ENCODE assay signal across 23 mouse cellular contexts in the genomic region with DNA sequence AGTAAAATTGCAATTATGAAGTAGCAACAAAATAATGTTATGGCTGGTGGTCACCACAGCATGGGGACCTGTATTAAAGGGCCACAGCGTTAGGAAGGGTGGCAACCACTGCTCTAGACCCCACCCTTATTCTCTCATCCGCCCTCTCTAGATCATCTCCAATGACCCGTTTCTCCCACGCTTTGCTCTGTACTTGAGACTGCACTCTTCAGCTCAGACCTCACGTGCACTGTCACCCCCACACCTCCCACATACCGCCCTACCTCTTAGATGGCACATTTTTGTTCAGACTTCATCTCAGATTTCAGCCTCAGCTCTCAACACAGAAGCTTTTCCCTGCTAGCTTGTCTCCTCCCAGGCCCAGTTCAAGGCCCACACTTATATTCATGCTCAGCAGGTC.
"Had no signal": no experiment of that assay in that cellular context is flagged by ENCODE, and none has a peak within 500 bp of the region (broad histone marks: within the 10 kb centered on the region; RNA-seq: fewer than 3 reads in every experiment).

No protein-coding gene starts in this region.

- H3K9me3 ChIP-seq: forebrain, embryonic 15.5 days; heart, embryonic 13.5 days; heart, embryonic 15.5 days; hindbrain, embryonic 13.5 days; hindbrain, embryonic 15.5 days; limb, embryonic 13.5 days; limb, embryonic 15.5 days; liver, embryonic 12.5 days had no signal

- H3K9ac ChIP-seq: forebrain, embryonic 15.5 days; forebrain, postnatal 0 days; heart, embryonic 13.5 days; heart, embryonic 15.5 days; hindbrain, embryonic 13.5 days; hindbrain, embryonic 15.5 days; limb, embryonic 13.5 days; limb, embryonic 15.5 days; liver, embryonic 12.5 days; liver, embryonic 14.5 days had no signal

- H3K27me3 ChIP-seq: forebrain, embryonic 15.5 days; heart, embryonic 13.5 days; heart, embryonic 15.5 days; hindbrain, embryonic 13.5 days; hindbrain, embryonic 15.5 days; limb, embryonic 13.5 days; limb, embryonic 15.5 days; liver, embryonic 12.5 days had no signal

- DNase-seq: forebrain, postnatal 0 days; gastrocnemius, postnatal 14 days; gastrocnemius, postnatal 36 days; heart, adult 11 months; heart, adult 2 months; heart, postnatal 14 days; heart, postnatal 36 days; layer of hippocampus, adult 9-11 months; layer of hippocampus, postnatal 36 days; left cerebral cortex, postnatal 4 days; lung, adult 18-20 months had no signal

- H3K4me3 ChIP-seq: forebrain, embryonic 15.5 days; heart, adult 2 months; heart, embryonic 13.5 days; heart, embryonic 15.5 days; hindbrain, embryonic 13.5 days; hindbrain, embryonic 15.5 days; limb, embryonic 13.5 days; limb, embryonic 15.5 days; liver, embryonic 12.5 days had no signal

- ATAC-seq: forebrain, embryonic 15.5 days; forebrain, postnatal 0 days; hindbrain, postnatal 0 days; intestine, embryonic 16.5 days; liver, embryonic 12.5 days had no signal

- H3K4me1 ChIP-seq: hindbrain, embryonic 15.5 days; liver, embryonic 12.5 days had no signal

- H3K27ac ChIP-seq: forebrain, embryonic 15.5 days; heart, adult 2 months; heart, embryonic 13.5 days; heart, embryonic 15.5 days; hindbrain, embryonic 13.5 days; hindbrain, embryonic 15.5 days; hindbrain, postnatal 0 days; limb, embryonic 13.5 days; limb, embryonic 15.5 days; liver, embryonic 12.5 days; liver, embryonic 14.5 days had no signal

- H3K36me3 ChIP-seq: forebrain, embryonic 15.5 days; heart, embryonic 13.5 days; heart, embryonic 15.5 days; hindbrain, embryonic 13.5 days; hindbrain, embryonic 15.5 days; limb, embryonic 13.5 days; limb, embryonic 15.5 days; liver, embryonic 12.5 days had no signal

- H3K4me2 ChIP-seq: forebrain, embryonic 15.5 days; heart, embryonic 11.5 days; heart, embryonic 13.5 days; heart, embryonic 15.5 days; hindbrain, embryonic 13.5 days; hindbrain, embryonic 15.5 days; limb, embryonic 13.5 days; limb, embryonic 15.5 days; liver, embryonic 12.5 days had no signal
